Mouse (Mus musculus): ENCODE results near the gene Taf5l.

- TF ChIP-seq CTCF (IDR thresholded peaks at IDR 0.05; ENCODE audit: low read depth) (no peak), EP300 (IDR thresholded peaks at IDR 0.05; ENCODE audit: low read depth) (no peak)
These were observed 61.7 kb downstream of the Taf5l start for GRCm38 (mm10) chr8:123959473-123959872.

Measured in liver, postnatal 0 days (tissue).